ENCODE assay signal across 20 mouse cellular contexts in the genomic region with DNA sequence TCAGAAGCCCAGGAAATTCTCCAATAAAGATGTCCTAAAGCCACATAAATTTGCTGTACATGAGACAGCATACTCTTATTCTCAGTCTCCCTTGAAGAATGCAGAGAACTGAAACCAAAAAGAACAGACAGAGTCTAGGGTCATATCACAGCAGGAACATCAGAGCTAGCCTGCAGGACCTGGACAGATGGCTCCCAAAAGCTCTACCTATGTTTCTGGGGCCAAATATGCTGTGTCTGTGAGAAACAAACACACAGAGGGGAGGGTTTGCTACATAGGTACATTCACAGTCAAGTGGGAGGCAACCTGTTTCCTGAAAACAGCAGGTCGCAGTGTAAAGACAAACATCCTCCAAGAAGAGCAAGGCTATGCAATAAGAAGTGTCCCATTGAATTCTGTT.
DNase-seq lines count a peak whose midpoint lies in the region; ATAC-seq lines count a peak whose summit lies in the region.
"Had no signal": no experiment of that assay in that cellular context is flagged by ENCODE, and none has a peak within 500 bp of the region (broad histone marks: within the 10 kb centered on the region; RNA-seq: fewer than 3 reads in every experiment).

No protein-coding gene starts in this region.

- no peak overlapping the region for H3K4me2 ChIP-seq in intestine, embryonic 16.5 days (ENCODE audit: low read depth, low read length)
- H3K4me2 ChIP-seq: embryonic facial prominence, embryonic 13.5 days; forebrain, embryonic 12.5 days; hindbrain, embryonic 12.5 days had no signal

- no peak overlapping the region for H3K9ac ChIP-seq in intestine, embryonic 16.5 days (ENCODE audit: low read depth, low read length)
- H3K9ac ChIP-seq: embryonic facial prominence, embryonic 13.5 days; forebrain, embryonic 12.5 days; hindbrain, embryonic 12.5 days had no signal

- H3K9me3 ChIP-seq in intestine, embryonic 16.5 days (ENCODE audit: control insufficient read depth, low read length), result no peaks in the 10 kb centered on the region
- H3K9me3 ChIP-seq: embryonic facial prominence, embryonic 13.5 days; forebrain, embryonic 12.5 days; heart, embryonic 10.5 days; hindbrain, embryonic 12.5 days had no signal

- no peak for ATAC-seq in intestine, embryonic 16.5 days
- ATAC-seq: forebrain, embryonic 16.5 days; hindbrain, embryonic 16.5 days; inflammation-experienced regulatory T-cells, adult 6 months had no signal

- H3K27ac ChIP-seq in intestine, embryonic 16.5 days (ENCODE audit: low read length), result no peak overlapping the region
- H3K27ac ChIP-seq: embryonic facial prominence, embryonic 13.5 days; forebrain, embryonic 12.5 days; heart, embryonic 10.5 days; hindbrain, embryonic 12.5 days had no signal

- H3K4me1 ChIP-seq in intestine, embryonic 16.5 days (ENCODE audit: control insufficient read depth, insufficient read depth, low read length), result no peaks in the 10 kb centered on the region
- H3K4me1 ChIP-seq: embryonic facial prominence, embryonic 13.5 days; heart, embryonic 10.5 days; hindbrain, embryonic 12.5 days had no signal

- H3K4me3 ChIP-seq in intestine, embryonic 16.5 days (ENCODE audit: low read length), result no peak overlapping the region
- H3K4me3 ChIP-seq: embryonic facial prominence, embryonic 13.5 days; forebrain, embryonic 12.5 days; heart, embryonic 10.5 days; hindbrain, embryonic 12.5 days had no signal

- H3K27me3 ChIP-seq in intestine, embryonic 16.5 days (replicated peaks; ENCODE audit: control insufficient read depth, insufficient read depth, low read length), result no peaks in the 10 kb centered on the region
- H3K27me3 ChIP-seq: embryonic facial prominence, embryonic 13.5 days; forebrain, embryonic 12.5 days; hindbrain, embryonic 12.5 days had no signal

- DNase-seq in brain, adult 2 months (ENCODE audit: low read depth, low spot score), result peak; percentile 46
- peak; percentile 5 to 22 for DNase-seq in cerebellum, adult 18-20 months
- peak; percentile 54 for DNase-seq in cerebellum, adult 9-11 months
- peak; percentile 20 to 25 for DNase-seq in cerebellum, postnatal 36 days
- DNase-seq in yolk sac, embryonic 10.5 days (ENCODE audit: low spot score), result no peak
- no peak for DNase-seq in c-Kit-positive CD71-positive TER-119-positive erythroid progenitor cells, embryonic 14.5 days (ENCODE audit: low spot score)
- DNase-seq: adrenal gland, postnatal 10 days; gastrocnemius, postnatal 10 days; heart, adult 18-20 months; heart, postnatal 10 days; heart, postnatal 4 days; kidney, adult 18-20 months had no signal

- 78% methylated on average over 1 of the region's 1 CpGs for WGBS in intestine, embryonic 16.5 days

- no peaks in the 10 kb centered on the region for H3K36me3 ChIP-seq in intestine, embryonic 16.5 days (ENCODE audit: control insufficient read depth, insufficient read depth, low read length)
- H3K36me3 ChIP-seq: embryonic facial prominence, embryonic 13.5 days; forebrain, embryonic 12.5 days; heart, embryonic 10.5 days; hindbrain, embryonic 12.5 days had no signal

Comparison
In these comparisons a context has a peak if more than half of its experiments do, and no peak if none do; other contexts are left out.
1. DNase-seq: peak in brain, adult 2 months (single experiment), cerebellum, adult 18-20 months (2 of 2), cerebellum, adult 9-11 months (single experiment) and cerebellum, postnatal 36 days (2 of 2); none in yolk sac, embryonic 10.5 days (single experiment) and c-Kit-positive CD71-positive TER-119-positive erythroid progenitor cells, embryonic 14.5 days (single experiment).